Mouse (Mus musculus): Measurements from ENCODE around the gene B3glct. TPM values are rescaled to one million over a fixed set of nuclear protein-coding genes. Genes with fewer than 3 reads are reported as not detected.

The B3glct gene
- polyA plus RNA-seq, 1 experiment from 2014 or later, result 13.6 TPM

GRCm38 (mm10) chr5:149715571-149716328, 37.7 kb downstream of the B3glct start:
- Histone ChIP-seq H3K27ac (no peak overlapping the region), H3K4me1 (peaks cover 11% of the 10 kb centered on the region), H3K4me3 (no peak overlapping the region), H3K9me3 (no peaks in the 10 kb centered on the region), H3K27me3 (no peaks in the 10 kb centered on the region), H3K9ac (no peak overlapping the region), H3K4me2 (no peak overlapping the region), H3K36me3 (no peaks in the 10 kb centered on the region)
- ATAC-seq (ENCODE audit: insufficient number of reproducible peaks, low FRiP score, low TSS enrichment, low read depth), result no peak
- WGBS, result 42% methylated on average over 15 of the region's 15 CpGs

DNA sequence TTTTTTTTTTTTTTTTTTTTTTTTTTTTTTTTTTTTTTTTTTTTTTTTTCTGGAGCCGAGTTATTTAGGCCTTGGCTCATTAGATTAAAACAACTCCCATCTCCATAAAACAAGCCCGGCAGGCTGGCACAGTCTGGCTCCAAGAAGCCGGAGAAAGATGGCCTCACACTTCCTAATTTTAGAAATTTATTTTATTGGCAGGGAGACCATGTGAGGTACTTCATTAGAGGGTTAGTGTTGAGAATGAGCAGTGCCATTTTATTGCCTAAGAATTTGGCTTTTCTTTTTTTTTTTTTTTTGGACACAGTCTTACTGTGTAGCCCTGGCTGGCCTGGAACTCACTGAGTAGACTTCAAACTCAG, 38.3 kb downstream of the B3glct start:
- no peak for ATAC-seq (ENCODE audit: insufficient number of reproducible peaks, low FRiP score, low TSS enrichment, low read depth)
- Histone ChIP-seq H3K9ac (no peak overlapping the region), H3K4me1 (peaks cover 11% of the 10 kb centered on the region), H3K27ac (no peak overlapping the region), H3K9me3 (no peaks in the 10 kb centered on the region), H3K36me3 (no peaks in the 10 kb centered on the region), H3K27me3 (no peaks in the 10 kb centered on the region), H3K4me3 (no peak overlapping the region), H3K4me2 (no peak overlapping the region)
- WGBS, result 30% methylated on average over 3 of the region's 3 CpGs

DNA sequence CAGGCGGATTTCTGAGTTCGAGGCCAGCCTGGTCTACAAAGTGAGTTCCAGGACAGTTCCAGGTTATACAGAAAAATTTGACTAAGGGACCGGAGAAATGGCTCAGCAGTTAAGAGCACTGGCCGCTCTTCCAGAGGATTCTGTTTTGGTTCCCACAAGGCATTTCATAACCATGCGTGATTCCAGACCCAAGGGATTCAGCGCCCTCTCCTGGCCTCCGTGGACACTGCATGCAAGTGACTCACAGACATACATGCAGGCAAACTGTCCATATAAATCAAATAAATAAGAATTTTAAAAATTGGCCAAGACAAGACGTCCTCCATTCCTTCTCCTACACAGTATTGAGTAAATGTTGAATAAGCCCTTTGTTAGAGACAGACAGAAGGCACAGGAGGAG, 53.7 kb downstream of the B3glct start:
- Histone ChIP-seq H3K9ac (no peak overlapping the region), H3K4me2 (no peak overlapping the region), H3K4me1 (no peaks in the 10 kb centered on the region), H3K9me3 (0 out of 2 replicates have a peak, but pooled peaks cover 9% of the 10 kb centered on the region), H3K27ac (no peak overlapping the region), H3K4me3 (no peak overlapping the region), H3K27me3 (no peaks in the 10 kb centered on the region), H3K36me3 (peaks cover 10% of the 10 kb centered on the region)
- WGBS, result 93% methylated on average over 8 of the region's 8 CpGs
- ATAC-seq (ENCODE audit: insufficient number of reproducible peaks, low FRiP score, low TSS enrichment, low read depth), result no peak

- Histone ChIP-seq H3K4me2 (no peak overlapping the region), H3K4me3 (no peak overlapping the region), H3K27me3 (no peaks in the 10 kb centered on the region), H3K27ac (no peak overlapping the region), H3K9me3 (0 out of 2 replicates have a peak, but pooled peaks cover 5% of the 10 kb centered on the region), H3K4me1 (no peaks in the 10 kb centered on the region), H3K36me3 (peaks cover 18% of the 10 kb centered on the region), H3K9ac (no peak overlapping the region)
- ATAC-seq (ENCODE audit: insufficient number of reproducible peaks, low FRiP score, low TSS enrichment, low read depth), result no peak
- 95% methylated on average over 1 of the region's 1 CpGs for WGBS
Observed at GRCm38 (mm10) chr5:149737210-149737609, 59.2 kb downstream of the B3glct start.

- no peak overlapping the region for H3K4me3 ChIP-seq
- whole genome bisulfite sequencing, result 95% methylated on average over 7 of the region's 7 CpGs
- no peak overlapping the region for H3K9ac ChIP-seq
- H3K4me2 ChIP-seq, result no peak overlapping the region
- no peaks in the 10 kb centered on the region for H3K27me3 ChIP-seq
- H3K4me1 ChIP-seq, result no peaks in the 10 kb centered on the region
- no peak overlapping the region for H3K27ac ChIP-seq
- peaks cover 15% of the 10 kb centered on the region; the same call in 1 of the 2 replicates for H3K36me3 ChIP-seq
- no peaks in the 10 kb centered on the region for H3K9me3 ChIP-seq
- ATAC-seq (ENCODE audit: insufficient number of reproducible peaks, low FRiP score, low TSS enrichment, low read depth), result no peak
Observed at GRCm38 (mm10) chr5:149740145-149740544, 62.1 kb downstream of the B3glct start.

DNA sequence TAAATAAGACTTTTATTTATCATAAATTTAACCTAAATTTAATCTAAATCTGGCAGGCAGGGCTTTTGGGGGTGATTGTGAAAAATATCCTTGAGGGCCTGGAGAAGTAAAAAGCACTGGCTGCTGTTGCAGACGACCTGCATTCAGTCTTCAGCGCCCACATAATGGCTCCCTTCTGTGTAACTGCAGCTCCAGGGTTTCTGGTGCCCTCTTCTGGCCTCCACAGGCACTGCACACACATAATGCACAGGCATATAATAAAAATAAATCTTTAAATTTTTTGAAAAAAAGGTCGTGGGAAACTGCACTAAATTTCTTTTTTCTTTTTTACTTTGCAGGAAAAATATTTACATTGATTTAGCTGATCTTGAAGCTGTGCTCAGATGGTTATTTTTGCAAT, 62.7 kb downstream of the B3glct start:
- no peak overlapping the region for H3K4me3 ChIP-seq
- H3K27me3 ChIP-seq, result no peaks in the 10 kb centered on the region
- 80% methylated on average over 3 of the region's 3 CpGs for WGBS
- H3K4me2 ChIP-seq, result no peak overlapping the region
- no peaks in the 10 kb centered on the region for H3K9me3 ChIP-seq
- H3K4me1 ChIP-seq, result no peaks in the 10 kb centered on the region
- H3K9ac ChIP-seq, result no peak overlapping the region
- ATAC-seq (ENCODE audit: insufficient number of reproducible peaks, low FRiP score, low TSS enrichment, low read depth), result no peak
- H3K27ac ChIP-seq, result no peak overlapping the region
- peaks cover 15% of the 10 kb centered on the region; the same call in 1 of the 2 replicates for H3K36me3 ChIP-seq

- 93% methylated on average over 9 of the region's 9 CpGs for WGBS
- no peak for ATAC-seq (ENCODE audit: insufficient number of reproducible peaks, low FRiP score, low TSS enrichment, low read depth)
Observed at GRCm38 (mm10) chr5:149742286-149742685, 64.3 kb downstream of the B3glct start.

DNA sequence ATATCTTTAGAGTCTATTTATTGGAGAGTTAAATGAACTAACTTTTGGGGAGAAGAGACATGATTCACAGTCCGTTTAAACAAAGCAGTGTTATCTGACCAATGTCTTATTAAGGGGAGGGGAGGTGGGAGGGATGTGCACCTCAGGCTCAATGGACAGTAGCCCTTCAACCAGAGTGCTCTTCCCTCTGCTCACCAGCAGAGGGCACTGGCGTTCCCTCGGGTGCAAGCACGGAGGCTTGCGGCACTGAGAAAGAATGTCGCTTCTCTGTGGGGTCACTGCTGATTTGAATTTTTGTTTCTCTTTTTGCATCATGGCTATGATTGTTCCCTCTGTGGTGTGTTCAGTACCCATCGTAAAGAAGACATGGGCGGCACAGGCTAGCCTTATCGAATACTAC, 67.0 kb downstream of the B3glct start:
- no peak overlapping the region for H3K4me2 ChIP-seq
- no peaks in the 10 kb centered on the region for H3K9me3 ChIP-seq
- WGBS, result 89% methylated on average over 9 of the region's 9 CpGs

More at GRCm38 (mm10) chr5:149742286-149742685, 64.3 kb downstream of the B3glct start:
- H3K27ac ChIP-seq, result no peak overlapping the region
- no peak overlapping the region for H3K4me3 ChIP-seq
- H3K9me3 ChIP-seq, result no peaks in the 10 kb centered on the region
- no peaks in the 10 kb centered on the region for H3K4me1 ChIP-seq
- H3K9ac ChIP-seq, result no peak overlapping the region
- H3K36me3 ChIP-seq, result peaks cover 15% of the 10 kb centered on the region; the same call in 1 of the 2 replicates
- no peaks in the 10 kb centered on the region for H3K27me3 ChIP-seq
- no peak overlapping the region for H3K4me2 ChIP-seq

GRCm38 (mm10) chr5:149748640-149749580, 70.9 kb downstream of the B3glct start:
- ATAC-seq (ENCODE audit: insufficient number of reproducible peaks, low FRiP score, low TSS enrichment, low read depth), result no peak
- 0 out of 2 replicates have a peak, but pooled peaks cover 6% of the 10 kb centered on the region for H3K36me3 ChIP-seq
- H3K4me3 ChIP-seq, result no peak overlapping the region
- no peaks in the 10 kb centered on the region for H3K9me3 ChIP-seq
- H3K27ac ChIP-seq, result no peak overlapping the region
- no peaks in the 10 kb centered on the region for H3K27me3 ChIP-seq
- no peak overlapping the region for H3K4me2 ChIP-seq
- 60% methylated on average over 27 of the region's 27 CpGs for WGBS
- no peaks in the 10 kb centered on the region for H3K4me1 ChIP-seq
- H3K9ac ChIP-seq, result no peak overlapping the region

More for the DNA sequence above, 67.0 kb downstream of the B3glct start:
- no peaks in the 10 kb centered on the region for H3K4me1 ChIP-seq
- no peak for ATAC-seq (ENCODE audit: insufficient number of reproducible peaks, low FRiP score, low TSS enrichment, low read depth)
- H3K36me3 ChIP-seq, result 0 out of 2 replicates have a peak, but pooled peaks cover 7% of the 10 kb centered on the region
- no peak overlapping the region for H3K27ac ChIP-seq
- no peak overlapping the region for H3K9ac ChIP-seq
- H3K27me3 ChIP-seq, result no peaks in the 10 kb centered on the region
- H3K4me3 ChIP-seq, result no peak overlapping the region

DNA sequence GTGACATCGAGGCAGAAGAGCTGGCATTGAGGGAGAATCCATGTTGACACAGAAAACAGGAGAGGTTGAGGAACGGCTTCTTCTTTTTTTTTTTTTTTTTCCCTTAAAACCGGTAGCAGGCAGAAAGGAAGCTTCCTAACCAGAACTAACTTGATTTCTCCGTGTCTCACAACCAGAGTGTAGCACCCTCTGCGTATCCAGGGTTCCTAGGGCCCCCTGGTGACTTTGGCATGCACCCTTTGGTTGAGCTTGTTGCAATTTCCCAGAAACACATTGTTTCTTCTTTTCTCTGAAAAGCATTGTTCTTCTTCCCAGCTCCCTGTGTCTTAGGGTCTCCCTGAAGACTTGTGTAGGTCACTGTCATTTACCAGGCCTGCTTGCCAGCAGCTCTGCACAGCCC, 73.8 kb downstream of the B3glct start:
- H3K4me2 ChIP-seq, result no peak overlapping the region
- H3K4me3 ChIP-seq, result no peak overlapping the region
- no peak overlapping the region for H3K27ac ChIP-seq
- H3K36me3 ChIP-seq, result 0 out of 2 replicates have a peak, but pooled peaks cover 4% of the 10 kb centered on the region
- no peaks in the 10 kb centered on the region for H3K9me3 ChIP-seq
- no peaks in the 10 kb centered on the region for H3K4me1 ChIP-seq
- no peak overlapping the region for H3K9ac ChIP-seq
- no peaks in the 10 kb centered on the region for H3K27me3 ChIP-seq
- ATAC-seq (ENCODE audit: insufficient number of reproducible peaks, low FRiP score, low TSS enrichment, low read depth), result no peak
- WGBS, result 82% methylated on average over 5 of the region's 5 CpGs

GRCm38 (mm10) chr5:149753073-149753472, 75.0 kb downstream of the B3glct start:
- H3K4me2 ChIP-seq, result no peak overlapping the region

DNA sequence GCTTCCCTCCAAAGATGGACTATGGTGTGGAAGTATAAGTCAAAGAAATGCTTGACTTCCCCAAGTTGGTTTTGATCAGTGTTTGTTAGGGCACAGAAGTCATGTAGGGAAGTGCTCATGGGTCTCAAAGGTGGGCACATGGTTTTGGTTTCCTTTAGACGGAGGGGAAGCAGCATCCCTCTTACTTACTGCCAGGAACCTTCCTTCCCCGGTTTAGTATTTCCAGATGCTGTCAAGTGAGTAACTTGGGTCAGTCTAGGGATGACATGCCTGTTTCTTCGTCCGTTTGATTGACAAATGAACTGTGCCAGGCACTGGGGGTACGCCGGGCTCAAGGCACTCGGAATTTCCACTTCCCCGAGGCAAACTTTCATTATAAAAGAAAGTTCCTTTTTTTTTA, 89.1 kb downstream of the B3glct start:
- no peak overlapping the region for H3K9ac ChIP-seq
- no peak for ATAC-seq (ENCODE audit: insufficient number of reproducible peaks, low FRiP score, low TSS enrichment, low read depth)
- no peak overlapping the region for H3K4me2 ChIP-seq
- H3K27ac ChIP-seq, result no peak overlapping the region
- H3K4me1 ChIP-seq, result peaks cover 7% of the 10 kb centered on the region; the same call in 1 of the 2 replicates
- no peaks in the 10 kb centered on the region for H3K36me3 ChIP-seq
- no peaks in the 10 kb centered on the region; the same call in 1 of the 2 replicates for H3K27me3 ChIP-seq
- WGBS, result 27% methylated on average over 8 of the region's 8 CpGs
- no peaks in the 10 kb centered on the region for H3K9me3 ChIP-seq
- H3K4me3 ChIP-seq, result no peak overlapping the region

More at GRCm38 (mm10) chr5:149753073-149753472, 75.0 kb downstream of the B3glct start:
- Histone ChIP-seq H3K27ac (no peak overlapping the region), H3K27me3 (no peaks in the 10 kb centered on the region), H3K9me3 (no peaks in the 10 kb centered on the region), H3K9ac (no peak overlapping the region), H3K36me3 (peaks cover 5% of the 10 kb centered on the region; the same call in 1 of the 2 replicates), H3K4me3 (no peak overlapping the region), H3K4me1 (no peaks in the 10 kb centered on the region)
- ATAC-seq (ENCODE audit: insufficient number of reproducible peaks, low FRiP score, low TSS enrichment, low read depth), result no peak
- WGBS, result 79% methylated on average over 3 of the region's 3 CpGs

All from limb, embryonic 15.5 days (tissue).